Mouse (Mus musculus) midbrain, embryonic 14.5 days (tissue): Measurements from ENCODE around the gene Zmynd10. TPM values are rescaled to one million over a fixed set of nuclear protein-coding genes. Genes with fewer than 3 reads are reported as not detected.

Experiments used
- ATAC-seq: fragments of 200-750 bp; cut with Nextera tagmentation; 2 replicates; pipeline ENCODE4 v1.8.0; 2017; ENCODE audit warnings: moderate number of reproducible peaks, moderate library complexity; ENCODE audit not compliant: low FRiP score, low TSS enrichment
- DNase-seq: peaks from one replicate; pipeline ENCODE4 v3.0.0-alpha.2; 2015
- H3K27ac ChIP-seq: fragments of 300-500 bp; sonication (generic); replicated peaks from 2 replicates; pipeline ENCODE4 v1.5.1; 2014; ENCODE audit warnings: mild to moderate bottlenecking, low read depth, low read length, moderate library complexity
- H3K27me3 ChIP-seq: fragments of 300-500 bp; sonication (generic); 2 replicates; pipeline ENCODE4 v1.6.1; 2014; ENCODE audit warnings: low read length, control low read depth, mixed read lengths; ENCODE audit not compliant: control insufficient read depth, insufficient read depth
- H3K36me3 ChIP-seq: fragments of 300-500 bp; sonication (generic); 2 replicates; pipeline ENCODE4 v1.6.1; 2014; ENCODE audit warnings: low read length, control low read depth; ENCODE audit not compliant: control insufficient read depth, insufficient read depth
- H3K4me1 ChIP-seq: fragments of 300-500 bp; sonication (generic); 2 replicates; pipeline ENCODE4 v1.6.1; 2014; ENCODE audit warnings: mild to moderate bottlenecking, antibody characterized with exemption, low read length, control low read depth; ENCODE audit not compliant: control insufficient read depth, insufficient read depth
- H3K4me2 ChIP-seq: fragments of 300-500 bp; sonication (generic); 2 replicates; pipeline ENCODE4 v1.6.1; 2014; ENCODE audit warnings: mild to moderate bottlenecking, low read length, moderate library complexity
- H3K4me3 ChIP-seq: fragments of 300-500 bp; sonication (generic); replicated peaks from 2 replicates; pipeline ENCODE4 v1.5.1; 2014; ENCODE audit warnings: low read depth, low read length
- H3K9ac ChIP-seq: fragments of 300-500 bp; sonication (generic); replicated peaks from 2 replicates; pipeline ENCODE4 v1.6.1; 2014; ENCODE audit warnings: mild to moderate bottlenecking, low read length, moderate library complexity
- H3K9me3 ChIP-seq: fragments of 300-500 bp; sonication (generic); 2 replicates; pipeline ENCODE4 v1.6.1; 2016; ENCODE audit warnings: low read length, control low read depth, mixed read lengths; ENCODE audit not compliant: control insufficient read depth
- whole genome bisulfite sequencing: fragments of 180-500 bp; shearing (Covaris S2); extraction: QIAGEN DNeasy Blood & Tissue Kit; methylation state at CpG from one replicate; pipeline ENCODE4 v1.1.7; 2014; 5-methylcytosine and 5-hydroxymethylcytosine counted together
- polyA plus RNA-seq: library from polyadenylated mRNA; unstranded; fragments of >200 nt; fragmentation: Nextera tagmentation; extraction: Ambion mirVana; gene quantifications from 2 replicates; pipeline ENCODE4 v1.2.1, GENCODE M21; 2014

Gene Zmynd10
- polyA plus RNA-seq, 1 experiment from 2014 or later = 2.5 TPM

GRCm38 (mm10) chr9:107577871-107578270 is 30.8 kb downstream of the Zmynd10 start:
- 95% methylated on average over 10 of the region's 10 CpGs for WGBS
- Histone ChIP-seq H3K4me2 (no peak overlapping the region), H3K4me3 (no peak overlapping the region), H3K27me3 (no peaks in the 10 kb centered on the region), H3K4me1 (peaks cover 20% of the 10 kb centered on the region), H3K36me3 (peaks cover 15% of the 10 kb centered on the region), H3K9ac (no peak overlapping the region), H3K9me3 (no peaks in the 10 kb centered on the region), H3K27ac (no peak overlapping the region)
- no peak for DNase-seq
- no peak for ATAC-seq

- Histone ChIP-seq H3K9ac (no peak within 1 kb of the TSS), H3K9me3 (no peaks in the 10 kb centered on the region), H3K4me2 (no peak within 1 kb of the TSS; the same call in 1 of the 2 replicates), H3K27me3 (no peaks in the 10 kb centered on the region), H3K27ac (no peak within 1 kb of the TSS), H3K36me3 (peaks cover 15% of the 10 kb centered on the region), H3K4me3 (no peak within 1 kb of the TSS), H3K4me1 (peaks cover 20% of the 10 kb centered on the region)
- DNase-seq (no peak), ATAC-seq (no peak)
- WGBS = 75% methylated on average over 3 of the region's 3 CpGs
Observed at GRCm38 (mm10) chr9:107578587-107578986, 31.5 kb downstream of the Zmynd10 start, which contains the start of gene Naa80. Naa80 (plus strand) TSS chr9:107578887.

DNA sequence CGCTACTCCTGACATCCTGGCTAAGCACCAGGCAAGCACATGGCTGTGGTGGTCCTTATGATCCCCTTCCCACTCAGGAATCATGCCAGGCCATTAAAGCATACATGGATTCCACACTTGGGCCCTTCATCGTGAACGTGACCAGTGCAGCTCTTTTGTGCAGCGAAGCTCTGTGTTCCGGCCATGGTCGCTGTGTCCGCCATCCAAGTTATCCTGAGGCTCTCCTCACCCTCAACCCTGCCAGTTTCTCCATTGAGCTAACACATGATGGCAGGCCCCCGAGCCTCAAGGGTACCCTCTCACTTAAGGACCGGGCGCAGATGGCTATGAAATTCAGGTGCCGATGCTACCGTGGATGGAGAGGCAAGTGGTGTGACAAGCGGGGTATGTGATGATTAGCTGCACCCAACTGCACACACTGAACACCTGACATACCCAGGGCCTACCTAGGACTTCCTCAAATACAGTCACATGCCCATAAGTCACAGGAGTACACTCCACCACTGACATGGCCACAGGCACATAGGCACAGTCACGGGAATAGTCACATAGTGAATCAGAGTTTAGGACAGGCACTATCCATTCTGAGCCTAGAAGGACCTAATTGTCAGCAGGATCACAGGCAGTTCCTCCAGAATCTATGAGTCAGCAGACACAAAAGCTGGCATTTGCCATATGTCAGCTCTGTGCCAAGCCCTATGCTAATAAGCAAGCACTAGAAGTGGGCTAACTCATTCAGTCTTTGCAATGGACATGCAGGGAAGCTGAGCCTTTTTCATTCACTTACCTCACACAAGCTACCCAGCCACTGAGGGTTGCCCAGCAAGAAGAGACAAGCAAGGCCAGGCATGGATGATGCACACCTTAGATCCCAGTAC is 32.2 kb downstream of the Zmynd10 start:
- 93% methylated on average over 14 of the region's 14 CpGs for WGBS
- Histone ChIP-seq H3K36me3 (peaks cover 18% of the 10 kb centered on the region), H3K27me3 (no peaks in the 10 kb centered on the region), H3K27ac (no peak overlapping the region), H3K4me3 (no peak overlapping the region), H3K4me1 (peaks cover 20% of the 10 kb centered on the region), H3K9ac (no peak overlapping the region), H3K9me3 (no peaks in the 10 kb centered on the region), H3K4me2 (no peak overlapping the region; the same call in 1 of the 2 replicates)
- DNase-seq = no peak
- no peak for ATAC-seq

DNA sequence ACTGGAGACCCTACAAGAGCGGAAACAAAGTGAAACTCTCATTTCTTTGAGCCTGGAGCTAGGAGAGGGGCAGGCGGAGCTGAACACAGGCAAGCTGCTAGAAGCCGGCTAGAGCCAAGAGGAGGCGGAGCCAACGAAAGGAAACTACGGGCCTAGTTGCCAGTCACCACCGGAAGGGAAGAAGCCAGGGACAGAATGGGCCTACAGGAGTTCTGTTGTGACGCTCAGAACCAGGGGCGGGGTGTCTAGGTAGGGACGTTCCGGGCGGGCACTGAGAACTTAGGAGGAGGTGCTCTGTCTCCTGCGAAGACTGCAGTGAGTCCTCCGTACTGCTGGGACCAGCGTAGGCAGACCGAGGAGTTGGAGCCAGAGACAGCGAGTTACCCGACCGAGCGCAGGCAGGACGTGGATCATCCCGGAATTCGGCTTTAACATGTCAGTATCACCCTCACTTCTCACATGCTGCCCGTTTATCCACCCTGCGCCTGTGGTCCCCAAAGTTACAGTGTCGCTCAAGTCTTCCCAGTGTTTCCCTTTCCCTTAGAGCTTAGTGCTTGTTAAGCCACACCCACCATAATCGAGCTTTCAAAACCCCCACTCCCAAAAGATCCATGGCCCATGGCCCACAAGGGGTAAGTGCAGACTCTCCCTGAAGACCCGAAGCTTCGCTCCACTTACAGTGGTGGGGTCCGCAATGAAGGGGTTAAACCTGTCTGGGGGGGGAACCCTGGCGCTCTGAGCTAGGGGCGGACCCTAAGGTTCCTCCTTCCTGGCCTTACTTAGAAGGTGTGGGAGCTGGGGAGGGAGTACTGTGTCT is 33.6 kb downstream of the Zmynd10 start, which contains the start of gene Hyal3:
Gene Hyal3 (plus strand): TSS at position 318 of the 817 bp plus-strand sequence.
- peak within 1 kb of the TSS; percentile 62 for H3K4me3 ChIP-seq
- H3K9ac ChIP-seq = peak within 1 kb of the TSS; percentile 74
- under 1% methylated on average over 32 of the region's 32 CpGs for WGBS
- no peaks in the 10 kb centered on the region for H3K27me3 ChIP-seq
- no peaks in the 10 kb centered on the region for H3K9me3 ChIP-seq
- DNase-seq (peak; percentile 90), ATAC-seq (peak; percentile 71)
- H3K4me2 ChIP-seq = peak within 1 kb of the TSS; percentile 98
- H3K27ac ChIP-seq = peak within 1 kb of the TSS; percentile 81
- H3K36me3 ChIP-seq = peaks cover 11% of the 10 kb centered on the region; the same call in 1 of the 2 replicates
- H3K4me1 ChIP-seq = peaks cover 20% of the 10 kb centered on the region

- peaks cover 20% of the 10 kb centered on the region for H3K4me1 ChIP-seq
- H3K4me2 ChIP-seq = peak overlapping the region; percentile 98
- H3K4me3 ChIP-seq = peak overlapping the region; percentile 62; the same call in 1 of the 2 replicates
- no peaks in the 10 kb centered on the region for H3K9me3 ChIP-seq
- DNase-seq = no peak
- peaks cover 11% of the 10 kb centered on the region; the same call in 1 of the 2 replicates for H3K36me3 ChIP-seq
- no peaks in the 10 kb centered on the region for H3K27me3 ChIP-seq
- H3K27ac ChIP-seq = no peak overlapping the region
- WGBS = 85% methylated on average over 4 of the region's 4 CpGs
- no peak for ATAC-seq
- peak overlapping the region; percentile 74 for H3K9ac ChIP-seq
Observed at GRCm38 (mm10) chr9:107581584-107581983, 34.5 kb downstream of the Zmynd10 start.

- H3K9ac ChIP-seq = no peak overlapping the region
- H3K4me2 ChIP-seq = no peak overlapping the region
- H3K27me3 ChIP-seq = no peaks in the 10 kb centered on the region
- DNase-seq = no peak
- 92% methylated on average over 7 of the region's 7 CpGs for WGBS
- H3K27ac ChIP-seq = no peak overlapping the region
- peaks cover 15% of the 10 kb centered on the region for H3K4me1 ChIP-seq
- ATAC-seq = no peak
- H3K36me3 ChIP-seq = peaks cover 11% of the 10 kb centered on the region; the same call in 1 of the 2 replicates
- no peaks in the 10 kb centered on the region for H3K9me3 ChIP-seq
- no peak overlapping the region for H3K4me3 ChIP-seq
Observed at GRCm38 (mm10) chr9:107582509-107583062, 35.5 kb downstream of the Zmynd10 start.

- no peak overlapping the region for H3K27ac ChIP-seq
- H3K4me3 ChIP-seq = no peak overlapping the region
- 91% methylated on average over 14 of the region's 14 CpGs for WGBS
- H3K9me3 ChIP-seq = no peaks in the 10 kb centered on the region
- H3K4me1 ChIP-seq = peaks cover 19% of the 10 kb centered on the region
- no peak overlapping the region for H3K9ac ChIP-seq
- no peak for ATAC-seq
- DNase-seq = no peak
- peaks cover 11% of the 10 kb centered on the region; the same call in 1 of the 2 replicates for H3K36me3 ChIP-seq
- no peaks in the 10 kb centered on the region for H3K27me3 ChIP-seq
- H3K4me2 ChIP-seq = no peak overlapping the region
Observed at GRCm38 (mm10) chr9:107583174-107583573, 36.1 kb downstream of the Zmynd10 start.

DNA sequence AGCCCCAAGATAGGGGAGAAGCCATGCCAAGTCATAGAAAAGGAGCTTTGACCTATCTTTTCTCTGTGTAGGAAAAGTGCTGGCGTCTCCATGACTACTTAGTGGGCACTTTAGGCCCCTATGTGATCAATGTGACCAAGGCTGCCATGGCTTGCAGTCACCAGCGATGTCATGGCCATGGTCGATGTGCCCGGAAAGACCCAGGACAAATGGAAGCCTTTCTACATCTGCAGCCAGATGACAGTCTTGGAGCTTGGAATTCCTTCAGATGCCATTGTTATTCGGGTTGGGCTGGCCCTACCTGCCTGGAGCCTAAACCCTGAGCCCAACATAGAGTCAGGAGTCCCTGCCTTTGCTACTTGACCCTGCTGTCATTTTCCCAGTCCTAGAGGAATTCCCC is 39.4 kb downstream of the Zmynd10 start:
- Histone ChIP-seq H3K9ac (no peak overlapping the region), H3K9me3 (no peaks in the 10 kb centered on the region), H3K27ac (no peak overlapping the region), H3K36me3 (peaks cover 29% of the 10 kb centered on the region), H3K4me1 (peaks cover 11% of the 10 kb centered on the region), H3K4me3 (no peak overlapping the region), H3K4me2 (no peak overlapping the region), H3K27me3 (no peaks in the 10 kb centered on the region)
- DNase-seq (no peak), ATAC-seq (no peak)
- 93% methylated on average over 5 of the region's 5 CpGs for WGBS
